Mouse (Mus musculus) lung, postnatal 0 days (tissue): ENCODE measurements around the gene P2rx1.

Experiments used
- CTCF ChIP-seq: IDR thresholded peaks from 2 replicates; pipeline ENCODE4 v1.5.1; 2016; ENCODE audit warnings: antibody characterized with exemption, mild to moderate bottlenecking
- EP300 ChIP-seq: IDR thresholded peaks from 2 replicates; pipeline ENCODE4 v1.6.1; 2016; ENCODE audit warnings: antibody characterized with exemption, mild to moderate bottlenecking, control low read depth

- TF ChIP-seq CTCF (no peak), EP300 (no peak)
These were observed 20.4 kb downstream of the P2rx1 start for GRCm38 (mm10) chr11:73019147-73019795.
